Mouse (Mus musculus) G1E (cell line): ENCODE measurements around the gene Spast.

Experiments
- CTCF ChIP-seq: IDR thresholded peaks from 2 replicates; pipeline ENCODE4 v1.5.1; 2012; ENCODE audit warnings: low read depth, low read length, inconsistent platforms, mixed read lengths
- GATA1 ChIP-seq: IDR thresholded peaks from 2 replicates; pipeline ENCODE4 v1.6.1; 2012; ENCODE audit warnings: borderline replicate concordance, low read length, inconsistent platforms, mixed read lengths
- GATA2 ChIP-seq: IDR thresholded peaks from 2 replicates; pipeline ENCODE4 v1.6.1; 2012; ENCODE audit warnings: low read depth, low read length, inconsistent platforms, borderline replicate concordance
- POLR2AphosphoS5 ChIP-seq: IDR thresholded peaks from 2 replicates; pipeline ENCODE4 v1.6.1; 2012; ENCODE audit warnings: low read depth, low read length, inconsistent platforms; ENCODE audit not compliant: insufficient replicate concordance
- TAL1 ChIP-seq: conservative IDR thresholded peaks from 2 replicates; pipeline ENCODE4 v1.6.1; 2012; ENCODE audit warnings: low read depth, low read length, inconsistent platforms, mixed read lengths

DNA sequence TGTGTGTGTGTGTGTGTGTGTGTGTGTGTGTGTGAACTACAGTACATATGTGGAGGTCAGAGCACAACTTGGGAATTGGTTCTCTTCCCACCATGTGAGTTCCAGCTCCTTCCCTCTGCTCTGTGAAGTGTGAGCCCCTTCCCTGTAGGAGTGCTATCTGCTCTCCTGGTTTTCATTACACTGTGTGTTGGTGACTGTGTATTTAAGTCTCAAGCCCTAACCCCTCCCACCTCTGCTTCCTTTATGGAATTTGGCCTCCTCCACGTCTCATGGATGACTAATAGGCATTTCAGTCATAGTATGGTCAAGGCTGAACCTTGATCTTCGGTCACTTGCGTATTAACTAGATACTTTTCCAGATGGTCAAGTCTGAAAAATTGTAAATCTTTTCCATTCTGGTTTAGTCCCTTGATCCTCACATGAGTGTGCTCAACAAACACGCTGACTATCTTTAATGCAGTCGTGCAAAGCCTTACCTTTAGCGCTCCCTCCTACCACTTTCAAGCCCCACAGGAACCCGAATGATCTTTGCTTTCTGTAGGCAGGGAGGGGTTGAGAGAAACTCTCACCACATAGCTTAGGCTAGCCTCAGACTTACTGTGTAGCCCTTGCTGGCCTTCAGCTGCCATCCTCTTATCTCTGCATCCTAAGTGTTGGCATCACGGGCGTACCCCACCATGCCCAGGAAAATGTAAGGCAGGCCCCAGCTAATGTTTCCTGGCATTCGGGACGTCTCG, 63.9 kb downstream of the Spast start:
- TF ChIP-seq CTCF = no peak
- TF ChIP-seq TAL1 = no peak
- TF ChIP-seq POLR2AphosphoS5 = no peak
- no peak for TF ChIP-seq GATA1
- TF ChIP-seq GATA2 = no peak
